Mouse (Mus musculus) CH12.LX (cell line): ENCODE results near the gene Duoxa2.

Experiments used
- MEF2A ChIP-seq: IDR thresholded peaks from 2 replicates; pipeline ENCODE4 v1.6.1; 2014; ENCODE audit warnings: low read depth, mild to moderate bottlenecking, inconsistent platforms, low read length, improper control_type of control experiment, borderline replicate concordance
- POLR2A ChIP-seq: IDR thresholded peaks from 2 replicates; pipeline ENCODE4 v1.6.1; 2011; ENCODE audit warnings: low read depth, mild to moderate bottlenecking, improper control_type of control experiment, low read length

DNA sequence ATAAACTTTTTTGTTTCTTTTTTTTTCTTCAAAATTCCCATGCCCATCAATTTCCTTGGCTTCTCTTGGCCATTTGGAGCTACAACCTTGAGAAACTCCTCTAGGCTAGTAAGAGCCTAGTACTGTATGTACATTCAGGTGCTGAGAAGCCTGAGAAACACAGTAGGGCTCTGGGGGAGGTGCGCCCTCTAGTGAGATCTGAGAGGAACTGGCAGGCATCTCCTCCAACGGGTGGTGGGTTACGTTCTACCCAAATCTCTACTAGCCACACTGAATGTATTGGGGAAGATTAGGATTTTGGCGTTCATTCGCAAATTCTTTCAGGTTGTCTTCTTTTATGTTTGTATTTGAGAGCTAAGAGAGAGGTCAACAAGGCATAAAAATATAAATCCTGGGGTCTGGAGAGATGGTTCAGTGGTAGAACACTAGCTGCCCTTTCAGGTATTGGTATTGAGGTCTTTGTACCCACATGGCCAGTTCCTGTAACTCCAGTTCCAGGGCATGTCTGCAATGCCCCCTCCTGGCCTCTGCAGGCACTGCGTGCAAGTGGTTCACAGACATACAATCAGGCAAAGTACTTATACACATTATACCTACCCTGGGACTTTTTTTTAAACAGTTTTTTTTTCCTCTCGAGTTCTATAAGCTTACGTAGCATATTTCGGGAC lies 4.0 kb downstream of the Duoxa2 start:
- TF ChIP-seq MEF2A = no peak; the same call in 1 of the 2 replicates
- TF ChIP-seq POLR2A = no peak
